Mouse (Mus musculus): ENCODE measurements at regions not wholly inside any gene's neighbourhood (a gene's known extent, or its start where the extent isn't known, plus 50 kb on each side); places are given as distances from the start of the nearest gene placed in this dataset.

DNA sequence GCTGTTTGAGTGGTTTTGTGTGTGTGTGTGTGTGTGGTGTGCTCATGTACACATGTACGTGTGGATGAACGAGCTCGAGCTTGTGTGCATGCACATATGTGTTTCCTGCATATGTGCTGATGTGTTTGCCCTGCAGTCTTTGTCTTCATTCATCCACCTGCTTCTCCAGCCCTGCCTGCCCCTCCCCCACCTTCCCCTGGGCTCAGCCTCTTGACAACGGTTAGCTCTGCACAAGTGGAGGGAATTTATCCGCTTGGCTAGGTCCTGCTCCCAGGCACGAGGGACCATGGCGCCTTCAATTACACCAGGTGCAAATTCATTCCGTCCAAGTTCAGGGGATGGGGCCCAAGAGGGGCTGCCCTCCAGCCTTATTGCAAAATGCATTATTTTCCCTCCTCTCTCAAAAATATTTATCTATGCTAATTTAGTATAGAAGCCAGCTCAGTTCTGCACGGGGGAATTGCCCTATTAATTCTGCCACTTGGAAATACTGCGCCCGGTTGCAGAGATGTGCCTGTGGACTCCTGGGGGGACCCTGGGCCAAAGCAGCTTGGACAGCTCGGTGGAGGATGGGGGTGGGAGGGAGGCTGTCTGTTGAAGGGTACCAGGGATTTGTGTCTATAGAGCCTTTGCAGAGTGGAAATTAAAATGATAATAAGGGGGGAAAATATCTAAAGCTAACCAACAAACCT is 111.1 kb downstream of the Tpra1 start:
- no peak overlapping the region for H3K27ac ChIP-seq
- no peaks in the 10 kb centered on the region for H3K9me3 ChIP-seq
- H3K36me3 ChIP-seq: no peaks in the 10 kb centered on the region
- ATAC-seq (ENCODE audit: low FRiP score, low read depth): no peak
- H3K4me2 ChIP-seq (replicated peaks): no peak overlapping the region
- no peak overlapping the region for H3K4me3 ChIP-seq
- H3K9ac ChIP-seq: no peak overlapping the region
- peaks cover 22% of the 10 kb centered on the region for H3K4me1 ChIP-seq
- no peaks in the 10 kb centered on the region for H3K27me3 ChIP-seq
- WGBS: 45% methylated on average over 12 of the region's 12 CpGs

DNA sequence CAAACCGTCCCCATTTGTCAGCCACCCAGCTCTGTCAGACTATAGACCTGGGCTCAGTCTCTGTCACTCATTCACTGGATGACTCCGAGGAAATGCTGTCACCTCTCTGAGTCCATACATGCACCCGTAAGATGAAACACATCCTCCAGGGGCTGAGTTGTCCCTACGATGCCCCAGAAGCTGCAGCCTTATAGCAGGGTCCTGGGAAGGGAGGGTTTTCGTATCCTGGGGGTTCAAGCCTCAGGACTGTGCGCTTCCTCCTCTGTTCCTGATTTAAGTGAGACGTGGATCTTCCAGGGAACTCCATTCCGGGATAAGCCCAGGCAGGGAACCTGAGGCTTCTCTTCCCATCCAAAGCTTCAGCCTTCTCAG is 111.6 kb downstream of the Tpra1 start:
- H3K36me3 ChIP-seq: no peaks in the 10 kb centered on the region
- no peaks in the 10 kb centered on the region for H3K9me3 ChIP-seq
- no peak overlapping the region for H3K9ac ChIP-seq
- no peak overlapping the region for H3K4me2 ChIP-seq (replicated peaks)
- peaks cover 17% of the 10 kb centered on the region; the same call in 1 of the 2 replicates for H3K4me1 ChIP-seq
- H3K4me3 ChIP-seq: no peak overlapping the region
- WGBS: 64% methylated on average over 8 of the region's 8 CpGs
- H3K27me3 ChIP-seq: no peaks in the 10 kb centered on the region
- no peak for ATAC-seq (ENCODE audit: low FRiP score, low read depth)
- no peak overlapping the region for H3K27ac ChIP-seq

DNA sequence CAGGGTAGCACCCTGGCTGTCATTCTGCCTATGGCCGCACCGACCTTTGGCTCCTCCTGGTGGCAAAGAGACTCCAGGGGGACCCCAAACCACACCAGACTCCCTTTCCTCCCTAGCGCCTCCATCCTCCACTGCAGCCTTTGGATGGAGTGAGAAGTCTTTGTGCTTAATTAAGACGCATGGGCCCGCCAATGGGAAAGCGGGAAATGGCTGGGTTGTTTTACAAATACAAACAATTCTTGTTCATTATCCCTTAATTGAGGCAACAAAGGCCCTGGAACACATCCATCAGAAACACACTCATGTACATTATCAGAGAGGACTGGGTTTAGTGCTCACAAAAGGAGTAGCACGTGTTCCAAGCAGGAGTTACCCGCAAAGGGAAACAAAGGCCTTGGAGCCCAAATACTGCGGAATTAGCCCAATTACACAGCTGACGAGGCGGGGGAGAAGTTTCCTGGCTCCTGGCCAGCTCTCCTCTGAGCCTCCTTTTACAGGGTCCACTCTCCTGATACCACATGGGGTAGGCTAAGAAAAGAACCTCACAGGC is 122.1 kb downstream of the Tpra1 start:
- WGBS: 23% methylated on average over 11 of the region's 11 CpGs
- Histone ChIP-seq H3K4me1 (peaks cover 9% of the 10 kb centered on the region), H3K9me3 (no peaks in the 10 kb centered on the region), H3K4me3 (no peak overlapping the region), H3K36me3 (no peaks in the 10 kb centered on the region), H3K9ac (no peak overlapping the region), H3K4me2 (replicated peaks) (no peak overlapping the region), H3K27ac (no peak overlapping the region), H3K27me3 (peaks cover 12% of the 10 kb centered on the region; the same call in 1 of the 2 replicates)
- no peak for ATAC-seq (ENCODE audit: low FRiP score, low read depth)

DNA sequence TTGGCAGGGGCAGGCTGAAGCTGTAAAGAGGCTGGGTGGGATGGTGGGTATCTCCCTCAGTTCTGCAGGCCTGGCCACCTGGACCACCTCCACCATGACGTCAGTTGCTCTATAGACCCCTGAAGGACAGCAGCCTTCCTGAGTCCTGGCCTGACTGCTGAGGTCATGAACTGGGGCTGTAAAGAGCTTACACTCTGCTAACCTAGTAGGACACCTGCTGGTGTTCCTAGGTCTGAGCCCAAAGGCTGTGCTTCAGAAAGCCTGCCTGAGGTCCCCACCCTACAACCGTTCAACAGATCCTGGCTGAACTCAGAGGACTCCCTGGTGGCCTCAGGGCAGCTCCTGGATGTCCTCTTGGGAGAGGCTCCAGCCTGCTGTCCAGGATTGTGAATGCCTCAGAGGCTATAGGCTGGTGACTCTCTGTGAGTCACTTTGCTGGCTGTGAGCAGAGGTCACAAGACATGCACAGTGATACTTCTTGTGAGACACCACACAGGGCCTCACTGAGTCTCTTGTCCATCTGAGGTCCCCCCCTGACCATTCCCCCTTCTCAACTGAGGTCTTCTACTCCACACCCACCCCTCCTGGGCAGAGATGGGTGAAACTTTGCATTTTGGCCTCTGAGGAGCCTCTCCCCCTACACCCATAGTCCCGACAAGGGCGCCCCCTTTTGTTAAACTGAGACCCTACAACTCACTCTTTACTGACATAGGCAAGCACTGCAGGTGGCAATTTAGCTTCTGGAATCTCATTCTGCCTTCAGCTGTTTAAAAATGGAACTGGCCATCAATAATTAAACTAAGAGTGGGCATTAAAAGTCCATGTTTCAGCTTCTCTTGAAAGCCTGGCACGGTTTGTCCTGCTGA is 131.6 kb downstream of the Tpra1 start:
- H3K4me3 ChIP-seq: no peak overlapping the region
- no peak overlapping the region for H3K4me2 ChIP-seq (replicated peaks)
- no peaks in the 10 kb centered on the region for H3K9me3 ChIP-seq
- ATAC-seq (ENCODE audit: low FRiP score, low read depth): no peak
- no peaks in the 10 kb centered on the region for H3K4me1 ChIP-seq
- peaks cover 11% of the 10 kb centered on the region; the same call in 1 of the 2 replicates for H3K27me3 ChIP-seq
- 35% methylated on average over 5 of the region's 5 CpGs for WGBS
- no peak overlapping the region for H3K9ac ChIP-seq
- H3K27ac ChIP-seq: no peak overlapping the region
- no peaks in the 10 kb centered on the region for H3K36me3 ChIP-seq

DNA sequence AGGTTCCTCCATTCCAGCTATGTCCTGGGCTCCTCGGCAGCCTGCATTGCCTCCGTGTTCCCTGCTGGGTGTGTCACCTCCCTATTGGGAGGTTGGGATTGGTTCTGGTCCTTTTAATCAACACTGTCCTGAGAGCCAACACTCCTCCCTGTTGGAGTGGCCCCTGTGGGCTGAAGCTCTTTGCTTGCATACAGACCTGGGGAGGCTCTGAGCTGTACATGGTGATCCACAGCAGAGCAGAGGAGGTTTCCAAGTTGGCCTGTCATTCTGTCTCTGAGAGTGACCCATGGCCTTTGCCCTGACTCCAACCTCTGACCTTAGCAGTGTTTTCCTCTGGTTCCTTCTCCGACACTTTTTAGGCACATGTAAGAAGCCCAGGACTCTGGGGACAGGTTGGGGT is 132.4 kb downstream of the Tpra1 start:
- Histone ChIP-seq H3K4me3 (no peak overlapping the region), H3K27ac (no peak overlapping the region), H3K36me3 (no peaks in the 10 kb centered on the region), H3K4me1 (no peaks in the 10 kb centered on the region), H3K27me3 (peaks cover 11% of the 10 kb centered on the region; the same call in 1 of the 2 replicates), H3K9me3 (no peaks in the 10 kb centered on the region), H3K9ac (no peak overlapping the region), H3K4me2 (replicated peaks) (no peak overlapping the region)
- no peak for ATAC-seq (ENCODE audit: low FRiP score, low read depth)
- 54% methylated on average over 3 of the region's 3 CpGs for WGBS

DNA sequence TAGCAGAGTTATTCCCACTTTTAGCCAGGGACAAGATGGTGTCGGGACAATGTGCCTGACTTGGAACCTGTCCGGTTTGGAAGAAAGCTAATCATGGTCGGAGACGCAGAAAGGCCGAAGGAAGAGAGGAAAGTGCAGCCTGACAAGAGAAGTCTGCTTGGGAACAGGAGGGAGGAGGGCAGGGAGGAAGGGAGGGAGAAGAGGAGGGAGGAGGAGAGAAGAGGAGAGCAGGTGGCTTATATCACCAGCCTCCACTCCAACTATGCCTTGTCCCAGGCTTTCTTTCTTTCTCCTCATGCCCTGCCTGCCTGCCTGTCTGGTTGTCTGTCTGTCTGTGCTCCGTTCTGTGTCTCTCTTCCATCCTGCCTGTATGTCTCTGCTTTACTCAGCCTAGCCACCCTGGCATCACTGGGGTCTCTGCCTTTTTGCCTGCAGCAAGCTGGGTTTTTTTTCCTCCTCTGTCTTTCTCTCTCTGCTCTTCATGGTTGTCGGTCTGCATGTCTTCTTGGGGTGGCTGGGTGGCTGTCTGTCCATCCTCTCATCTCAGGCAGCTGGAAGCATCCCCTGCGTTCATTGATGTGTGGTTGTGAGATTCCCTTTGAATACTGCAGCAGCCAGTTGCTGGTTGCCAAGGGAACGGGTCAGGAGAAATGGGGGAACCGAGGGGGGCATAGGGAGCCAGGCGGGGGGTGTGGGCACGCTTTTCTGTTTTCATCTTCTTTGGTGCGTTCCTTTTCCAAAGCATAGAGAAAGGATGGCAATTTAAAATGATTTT is 133.2 kb downstream of the Tpra1 start:
- whole genome bisulfite sequencing: 70% methylated on average over 13 of the region's 13 CpGs
- H3K9me3 ChIP-seq: no peaks in the 10 kb centered on the region
- no peak overlapping the region for H3K9ac ChIP-seq
- no peak overlapping the region for H3K4me3 ChIP-seq
- peaks cover 11% of the 10 kb centered on the region; the same call in 1 of the 2 replicates for H3K27me3 ChIP-seq
- H3K4me1 ChIP-seq: no peaks in the 10 kb centered on the region
- H3K4me2 ChIP-seq (replicated peaks): no peak overlapping the region
- ATAC-seq (ENCODE audit: low FRiP score, low read depth): no peak
- H3K27ac ChIP-seq: no peak overlapping the region
- H3K36me3 ChIP-seq: no peaks in the 10 kb centered on the region

DNA sequence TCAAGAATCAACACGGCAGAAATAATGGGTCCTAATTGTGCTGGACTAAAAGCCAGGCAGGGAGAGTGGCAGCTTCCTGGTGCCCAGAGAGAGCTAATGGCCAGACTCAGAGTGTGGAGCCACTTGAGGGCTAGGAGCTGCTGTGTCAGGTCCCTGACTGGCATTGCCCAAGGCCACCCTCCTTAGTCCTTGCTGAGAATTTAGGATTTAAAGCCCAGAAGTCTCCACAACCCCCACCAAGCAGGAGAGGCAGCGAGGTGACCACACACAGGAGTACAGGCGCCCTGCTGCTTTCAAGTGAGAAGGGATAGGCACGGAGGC is 133.7 kb downstream of the Tpra1 start:
- WGBS: 51% methylated on average over 4 of the region's 4 CpGs
- H3K27ac ChIP-seq: no peak overlapping the region
- no peak overlapping the region for H3K9ac ChIP-seq
- no peaks in the 10 kb centered on the region for H3K9me3 ChIP-seq
- H3K4me1 ChIP-seq: no peaks in the 10 kb centered on the region
- no peak overlapping the region for H3K4me2 ChIP-seq (replicated peaks)
- no peak for ATAC-seq (ENCODE audit: low FRiP score, low read depth)
- no peaks in the 10 kb centered on the region for H3K36me3 ChIP-seq
- no peak overlapping the region for H3K4me3 ChIP-seq
- H3K27me3 ChIP-seq: peaks cover 11% of the 10 kb centered on the region; the same call in 1 of the 2 replicates

DNA sequence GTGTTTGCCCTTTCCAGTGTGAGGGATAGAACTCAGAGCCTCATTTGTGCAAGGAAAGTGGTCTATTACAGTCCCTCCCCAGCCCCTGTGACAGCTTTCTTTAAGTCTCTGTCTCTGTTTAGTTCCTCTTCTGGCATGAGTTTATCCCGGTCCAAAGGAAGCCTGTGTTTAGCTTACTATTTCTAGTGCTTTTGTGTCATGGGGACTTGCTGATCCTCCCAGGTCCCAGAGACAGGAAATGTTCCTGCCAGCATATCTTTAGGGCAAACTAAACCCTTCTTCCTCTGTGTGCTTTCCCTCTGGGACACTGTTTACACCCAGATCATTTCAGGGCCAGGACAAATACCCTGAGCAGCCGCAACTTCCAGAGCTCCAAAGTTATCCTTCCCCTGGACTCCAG is 135.3 kb downstream of the Tpra1 start:
- Histone ChIP-seq H3K9me3 (no peaks in the 10 kb centered on the region), H3K36me3 (no peaks in the 10 kb centered on the region), H3K4me1 (peaks cover under 1% of the 10 kb centered on the region; the same call in 1 of the 2 replicates), H3K4me3 (no peak overlapping the region), H3K9ac (no peak overlapping the region), H3K27ac (no peak overlapping the region), H3K27me3 (peaks cover 11% of the 10 kb centered on the region; the same call in 1 of the 2 replicates), H3K4me2 (replicated peaks) (no peak overlapping the region)
- WGBS: 58% methylated on average over 2 of the region's 2 CpGs
- ATAC-seq (ENCODE audit: low FRiP score, low read depth): no peak

DNA sequence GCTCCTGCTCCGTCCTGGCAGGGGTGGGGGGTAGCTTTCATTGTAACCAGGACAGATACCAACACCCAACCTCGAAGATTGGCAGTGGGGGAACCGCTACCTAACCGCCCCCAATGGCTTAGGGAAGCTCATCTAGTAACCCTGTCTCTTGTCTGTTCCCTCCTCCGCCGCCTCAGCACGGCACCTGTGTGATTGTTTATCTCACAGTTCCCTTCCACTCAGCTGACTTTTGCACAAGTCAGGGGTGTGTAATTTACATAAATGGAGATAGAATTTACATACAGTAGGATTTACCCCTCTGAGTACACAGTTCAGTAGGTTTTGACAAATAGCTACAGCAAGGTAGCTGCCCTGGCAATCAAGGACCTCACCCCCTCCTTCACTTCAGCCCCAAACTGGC is 135.8 kb downstream of the Tpra1 start:
- Histone ChIP-seq H3K9me3 (no peaks in the 10 kb centered on the region), H3K27me3 (peaks cover 11% of the 10 kb centered on the region; the same call in 1 of the 2 replicates), H3K27ac (no peak overlapping the region), H3K9ac (no peak overlapping the region), H3K4me1 (peaks cover 4% of the 10 kb centered on the region; the same call in 1 of the 2 replicates), H3K36me3 (no peaks in the 10 kb centered on the region), H3K4me2 (replicated peaks) (no peak overlapping the region), H3K4me3 (no peak overlapping the region)
- WGBS: 67% methylated on average over 7 of the region's 7 CpGs
- no peak for ATAC-seq (ENCODE audit: low FRiP score, low read depth)

DNA sequence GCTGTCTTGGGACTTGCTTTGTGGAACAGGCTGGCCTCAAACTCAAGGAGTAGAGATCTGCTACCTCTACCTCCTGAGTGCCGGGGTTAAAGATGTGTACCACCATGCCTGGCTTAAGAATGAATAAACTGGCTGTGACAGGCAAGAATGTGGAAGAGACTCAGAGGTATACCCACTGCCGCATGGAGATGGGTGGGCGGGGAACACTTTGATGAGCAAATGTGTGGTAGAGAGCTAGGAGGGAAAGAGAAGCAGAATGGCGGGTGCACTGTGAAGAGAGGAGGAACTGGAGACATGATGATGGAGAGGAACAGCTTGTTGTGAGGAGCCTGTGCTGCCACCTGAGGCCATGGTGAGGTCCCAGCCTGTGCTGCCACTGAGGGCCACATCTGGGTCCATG is 138.9 kb downstream of the Tpra1 start:
- Histone ChIP-seq H3K4me1 (peaks cover 4% of the 10 kb centered on the region; the same call in 1 of the 2 replicates), H3K27me3 (no peaks in the 10 kb centered on the region), H3K4me3 (no peak overlapping the region), H3K27ac (no peak overlapping the region), H3K4me2 (replicated peaks) (no peak overlapping the region), H3K9ac (no peak overlapping the region), H3K9me3 (no peaks in the 10 kb centered on the region), H3K36me3 (no peaks in the 10 kb centered on the region)
- no peak for ATAC-seq (ENCODE audit: low FRiP score, low read depth)
- WGBS: 78% methylated on average over 4 of the region's 4 CpGs

DNA sequence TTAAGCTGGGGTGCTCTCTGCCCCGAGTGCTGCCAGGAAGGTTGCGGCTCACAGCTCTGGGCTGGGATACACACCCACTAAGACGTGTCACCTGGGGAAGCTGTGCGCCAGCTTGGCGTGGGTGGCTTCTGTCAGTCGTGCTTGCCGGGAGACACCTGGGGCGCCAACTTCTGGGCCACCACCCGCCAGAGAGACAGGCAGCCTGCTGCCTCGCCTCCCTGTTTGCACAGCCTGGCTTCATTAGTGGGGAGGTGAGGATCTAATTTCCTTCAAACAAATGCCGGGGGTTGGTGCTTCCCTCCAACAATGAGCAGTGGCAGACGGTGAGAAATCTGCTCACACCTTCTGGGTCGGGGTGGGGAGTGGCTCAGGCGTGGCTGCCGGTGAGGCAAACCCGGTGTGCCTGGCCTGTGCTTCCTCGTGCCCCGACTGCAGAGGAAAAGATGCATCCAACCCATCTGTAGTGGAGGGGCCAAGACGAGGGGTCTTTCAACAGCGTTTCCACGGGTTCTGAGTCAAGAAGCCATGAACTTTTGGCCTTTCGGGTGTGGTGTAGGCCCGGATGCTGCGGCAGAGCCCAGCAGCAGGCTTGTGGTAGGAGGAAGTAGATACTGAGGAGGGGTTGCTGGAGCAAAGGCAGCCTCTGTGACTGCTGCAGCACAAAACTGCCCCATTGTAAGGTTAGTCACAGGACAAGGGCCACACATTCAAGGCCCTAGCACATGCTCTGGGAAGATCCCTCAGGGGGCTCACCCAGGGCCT is 140.6 kb downstream of the Tpra1 start:
- Histone ChIP-seq H3K4me2 (replicated peaks) (no peak overlapping the region), H3K4me3 (no peak overlapping the region), H3K4me1 (peaks cover 4% of the 10 kb centered on the region; the same call in 1 of the 2 replicates), H3K9me3 (no peaks in the 10 kb centered on the region), H3K27ac (no peak overlapping the region), H3K9ac (no peak overlapping the region), H3K27me3 (no peaks in the 10 kb centered on the region), H3K36me3 (no peaks in the 10 kb centered on the region)
- WGBS: 26% methylated on average over 24 of the region's 24 CpGs
- no peak for ATAC-seq (ENCODE audit: low FRiP score, low read depth)

All from limb, embryonic 13.5 days (tissue).